Mouse (Mus musculus) neural tube, embryonic 10.5 days (tissue): ENCODE measurements around the gene Neo1.

Source experiments
- DNase-seq: peaks from one replicate; pipeline ENCODE4 v3.0.0-alpha.2; 2017; ENCODE audit warnings: low spot score; ENCODE audit errors: extremely low spot score

The Neo1 gene

DNA sequence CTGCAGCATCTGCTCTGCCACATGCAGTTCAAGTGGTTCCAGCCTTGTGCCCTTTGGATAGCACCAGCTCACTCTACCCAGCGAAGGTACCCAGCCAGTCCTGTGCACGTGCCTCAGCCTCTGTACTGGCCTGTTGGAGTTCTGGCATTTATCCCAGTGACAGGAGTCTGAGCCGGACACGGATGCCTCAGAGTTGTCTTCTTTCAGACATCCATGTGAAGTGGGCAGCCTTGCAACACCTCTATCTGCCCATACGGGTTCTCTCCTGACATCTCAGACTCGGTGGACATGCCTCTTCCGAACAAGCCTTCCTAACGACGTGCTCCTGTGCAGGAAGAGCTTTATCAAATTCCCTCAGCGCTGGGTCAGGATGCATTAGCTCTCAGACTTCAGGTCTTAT, 165.1 kb downstream of the Neo1 start:
- no peak for DNase-seq

DNA sequence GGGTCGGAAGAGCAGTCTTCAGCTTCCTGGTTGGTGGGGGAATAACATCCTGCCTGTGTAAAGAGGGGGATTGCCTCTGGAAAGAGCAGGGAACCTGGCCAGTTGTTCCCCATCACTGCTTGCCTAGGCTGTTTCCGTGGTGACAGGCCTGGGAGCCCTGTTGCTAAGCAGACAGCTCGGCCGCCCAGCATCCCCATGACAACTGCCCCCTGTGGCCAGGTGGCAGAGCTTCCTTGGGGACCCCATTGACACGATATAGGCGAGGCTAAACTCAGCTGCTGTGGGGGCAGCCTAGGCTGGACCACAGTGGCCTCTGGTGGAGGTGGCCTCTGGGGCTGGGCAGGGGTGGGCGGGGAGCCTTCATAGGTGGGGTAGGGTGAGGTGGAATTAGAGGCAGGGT, 172.4 kb downstream of the Neo1 start:
- no peak for DNase-seq

GRCm38 (mm10) chr9:58859080-58859635, 177.1 kb downstream of the Neo1 start:
- DNase-seq, result no peak

- DNase-seq, result no peak
These were observed 181.3 kb downstream of the Neo1 start for GRCm38 (mm10) chr9:58854931-58855330.

DNA sequence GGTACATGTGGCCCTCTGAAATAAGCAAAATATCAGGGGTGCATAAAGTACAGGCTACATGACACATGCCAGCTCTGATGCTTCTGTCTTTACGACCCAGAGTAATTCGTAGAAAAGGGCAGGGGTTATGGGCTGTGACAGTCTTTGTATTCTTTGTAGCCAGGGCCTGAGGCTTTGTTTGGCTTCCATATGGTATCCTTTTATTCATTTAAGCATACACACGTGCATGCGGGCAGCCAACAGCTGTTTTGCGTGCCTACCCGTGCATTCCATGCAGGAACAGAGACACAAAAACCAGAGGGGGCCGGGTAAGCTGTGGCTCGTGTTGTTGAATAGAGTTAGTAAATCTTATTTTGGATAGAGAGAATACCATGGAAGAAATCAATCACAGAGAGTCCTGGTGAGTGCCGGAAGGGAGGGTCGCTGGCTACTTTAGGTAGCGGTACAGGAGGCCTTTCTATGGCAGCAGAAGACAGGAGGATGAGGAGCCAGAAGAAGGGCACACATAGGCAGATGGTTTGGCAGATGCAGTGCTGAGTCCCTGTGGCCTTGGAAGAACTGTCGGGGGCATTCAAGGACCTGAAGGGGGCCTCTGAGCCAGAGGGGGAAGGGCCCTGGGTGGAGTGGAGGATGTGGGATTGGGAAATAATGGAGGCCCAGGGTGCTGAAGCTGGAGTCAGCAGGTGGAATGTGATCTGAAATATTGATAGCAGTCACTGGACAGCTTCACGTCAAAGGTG, 186.5 kb downstream of the Neo1 start:
- no peak for DNase-seq

GRCm38 (mm10) chr9:58847676-58848075, 188.6 kb downstream of the Neo1 start:
- no peak for DNase-seq

- no peak for DNase-seq
These were observed 189.2 kb downstream of the Neo1 start for GRCm38 (mm10) chr9:58847008-58847407.

DNA sequence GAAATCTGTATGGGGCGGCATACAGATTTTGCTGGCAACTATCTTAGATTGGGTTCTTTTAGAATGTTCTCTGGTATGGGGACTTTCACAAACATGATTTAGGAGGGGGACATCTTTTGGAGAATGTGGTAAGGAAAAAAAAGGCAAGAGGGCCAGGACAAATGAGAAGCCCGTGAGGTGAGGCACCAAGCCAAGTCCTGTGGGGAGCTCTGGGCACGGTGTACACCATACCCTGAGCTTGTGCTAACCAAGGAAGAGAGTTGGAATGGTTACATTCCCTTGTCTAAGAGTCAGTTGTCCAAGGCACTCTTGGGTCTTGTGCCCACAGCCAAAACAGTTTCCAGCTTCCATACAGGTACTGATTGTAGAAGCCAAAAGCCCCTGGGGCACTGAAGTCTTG, 191.6 kb downstream of the Neo1 start:
- DNase-seq, result no peak

- DNase-seq, result peak; percentile 76
These were observed 194.6 kb downstream of the Neo1 start for GRCm38 (mm10) chr9:58841655-58842054.

- DNase-seq, result no peak
These were observed 197.7 kb downstream of the Neo1 start for GRCm38 (mm10) chr9:58838504-58838903.

- no peak for DNase-seq
These were observed 199.1 kb downstream of the Neo1 start for GRCm38 (mm10) chr9:58837174-58837573.

DNA sequence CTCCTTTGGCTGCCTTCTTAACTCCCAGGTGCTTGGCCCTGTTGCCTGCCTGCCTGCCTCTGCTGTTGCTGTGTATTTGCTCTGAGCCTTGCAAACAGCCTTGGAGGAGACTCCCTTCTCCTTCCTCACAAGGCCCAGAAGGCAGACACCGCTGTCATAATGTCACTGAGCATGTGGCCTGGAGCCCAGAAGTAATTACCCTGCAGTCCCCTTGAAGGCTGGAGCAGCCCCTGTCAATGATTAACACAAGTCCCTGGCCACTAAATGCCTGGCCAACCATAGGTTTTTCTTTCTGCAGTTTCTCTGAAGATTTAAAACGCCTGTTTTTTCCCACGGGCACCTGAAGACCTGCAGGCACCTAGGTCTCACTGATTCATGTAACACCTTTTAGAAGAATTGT, 203.3 kb downstream of the Neo1 start:
- DNase-seq, result no peak

DNA sequence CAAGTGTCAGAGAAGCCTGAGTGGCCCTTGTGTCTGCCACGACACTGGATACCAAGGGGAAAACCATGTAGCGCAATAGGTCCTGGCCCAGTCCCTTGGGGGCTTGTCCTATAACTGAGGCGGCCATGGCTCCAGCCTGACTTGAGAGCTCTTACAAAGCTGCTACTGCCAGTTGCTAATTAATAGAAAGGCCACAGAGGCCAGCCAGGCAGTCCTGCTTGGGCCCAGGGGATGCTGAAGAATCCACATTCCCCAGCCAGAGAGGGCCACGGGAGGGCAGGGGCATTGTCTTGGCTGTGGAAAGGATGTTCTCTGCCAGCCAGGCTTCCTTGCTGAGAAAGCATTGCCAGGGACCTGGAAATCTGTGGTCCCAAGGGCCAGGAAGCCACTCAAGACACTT, 206.6 kb downstream of the Neo1 start:
- DNase-seq, result no peak
